Mouse (Mus musculus) brown adipose tissue, adult 24 weeks (tissue): ENCODE data around the gene Nexmif. TPM values are rescaled to one million over a fixed set of nuclear protein-coding genes. Genes with fewer than 3 reads are reported as not detected.

Source experiments
- polyA plus RNA-seq: library from polyadenylated mRNA; stranded (reverse); fragments of >200 nt; gene quantifications from 2 replicates; pipeline ENCODE4 v1.2.4, GENCODE M21; 2012; ENCODE audit not compliant: missing spikeins, insufficient read depth, insufficient read length

The Nexmif gene
- polyA plus RNA-seq, 1 experiment, result not detected

Other genes with a start within 250 kb of the Nexmif start
- 12.8 and 15.1 TPM in 2 replicates for gene Rlim, start 219.9 kb downstream of the Nexmif start, polyA plus RNA-seq
- gene Abcb7, start 212.7 kb upstream of the Nexmif start, polyA plus RNA-seq, result 12.0 and 13.0 TPM in 2 replicates